Mouse (Mus musculus) limb, embryonic 14.5 days (tissue): ENCODE measurements around the gene Adssl1. TPM values are rescaled to one million over a fixed set of nuclear protein-coding genes. Genes with fewer than 3 reads are reported as not detected.

Source experiments
- ATAC-seq: fragments of 200-750 bp; cut with Nextera tagmentation; 2 replicates; pipeline ENCODE4 v1.8.0; 2017; ENCODE audit warnings: low read depth, moderate number of reproducible peaks, moderate TSS enrichment; ENCODE audit not compliant: low FRiP score
- DNase-seq: peaks from one replicate; pipeline ENCODE4 v3.0.0-alpha.2; 2015; ENCODE audit warnings: low spot score
- H3K27ac ChIP-seq: fragments of 300-500 bp; sonication (generic); replicated peaks from 2 replicates; pipeline ENCODE4 v1.5.1; 2014; ENCODE audit warnings: low read depth, mild to moderate bottlenecking, low read length, moderate library complexity, mixed read lengths
- H3K27me3 ChIP-seq: fragments of 300-500 bp; sonication (generic); 2 replicates; pipeline ENCODE4 v1.6.1; 2014; ENCODE audit warnings: low read length, mixed read lengths; ENCODE audit not compliant: control insufficient read depth, insufficient read depth
- H3K36me3 ChIP-seq: fragments of 300-500 bp; sonication (generic); 2 replicates; pipeline ENCODE4 v1.6.1; 2014; ENCODE audit warnings: mild to moderate bottlenecking, low read length, moderate library complexity, mixed read lengths; ENCODE audit not compliant: control insufficient read depth, insufficient read depth
- H3K4me1 ChIP-seq: fragments of 300-500 bp; sonication (generic); 2 replicates; pipeline ENCODE4 v1.6.1; 2014; ENCODE audit warnings: antibody characterized with exemption, low read length, mixed read lengths; ENCODE audit not compliant: control insufficient read depth, insufficient read depth
- H3K4me2 ChIP-seq: fragments of 300-500 bp; sonication (generic); replicated peaks from 2 replicates; pipeline ENCODE4 v1.6.1; 2014; ENCODE audit warnings: low read depth, mild to moderate bottlenecking, low read length, moderate library complexity; ENCODE audit not compliant: severe bottlenecking
- H3K4me3 ChIP-seq: fragments of 300-500 bp; sonication (generic); replicated peaks from 2 replicates; pipeline ENCODE4 v1.5.1; 2014; ENCODE audit warnings: low read length
- H3K9ac ChIP-seq: fragments of 300-500 bp; sonication (generic); 2 replicates; pipeline ENCODE4 v1.6.1; 2014; ENCODE audit warnings: mild to moderate bottlenecking, low read depth, low read length, moderate library complexity; ENCODE audit not compliant: severe bottlenecking
- H3K9me3 ChIP-seq: fragments of 300-500 bp; sonication (generic); 2 replicates; pipeline ENCODE4 v1.6.1; 2016; ENCODE audit warnings: low read length; ENCODE audit not compliant: control insufficient read depth
- POLR2A ChIP-seq: fragments of 200-500 bp; IDR thresholded peaks from 2 replicates; pipeline ENCODE4 v1.8.0; 2012; ENCODE audit warnings: inconsistent platforms, mild to moderate bottlenecking, moderate library complexity, borderline replicate concordance; ENCODE audit not compliant: insufficient read depth, insufficient read length; ENCODE audit errors: extremely low read depth
- WGBS: fragments of 180-500 bp; shearing (Covaris S2); extraction: QIAGEN DNeasy Blood & Tissue Kit; methylation state at CpG from one replicate; pipeline ENCODE4 v1.1.7; 2014; 5-methylcytosine and 5-hydroxymethylcytosine counted together
- polyA plus RNA-seq, 2 experiments: library from polyadenylated mRNA; depleted of rRNA in 1 of 2; stranded (reverse) in 1 of 2; unstranded in 1 of 2; fragments of >200 nt; fragmentation: Nextera tagmentation in 1 of 2; extraction: Ambion mirVana in 1 of 2; gene quantifications; 2 replicates each; pipeline versions ENCODE4 v1.2.1 to v1.2.3; 2012 to 2014

The Adssl1 gene
- polyA plus RNA-seq, 2 experiments, result 15.0 to 18.9 TPM

DNA sequence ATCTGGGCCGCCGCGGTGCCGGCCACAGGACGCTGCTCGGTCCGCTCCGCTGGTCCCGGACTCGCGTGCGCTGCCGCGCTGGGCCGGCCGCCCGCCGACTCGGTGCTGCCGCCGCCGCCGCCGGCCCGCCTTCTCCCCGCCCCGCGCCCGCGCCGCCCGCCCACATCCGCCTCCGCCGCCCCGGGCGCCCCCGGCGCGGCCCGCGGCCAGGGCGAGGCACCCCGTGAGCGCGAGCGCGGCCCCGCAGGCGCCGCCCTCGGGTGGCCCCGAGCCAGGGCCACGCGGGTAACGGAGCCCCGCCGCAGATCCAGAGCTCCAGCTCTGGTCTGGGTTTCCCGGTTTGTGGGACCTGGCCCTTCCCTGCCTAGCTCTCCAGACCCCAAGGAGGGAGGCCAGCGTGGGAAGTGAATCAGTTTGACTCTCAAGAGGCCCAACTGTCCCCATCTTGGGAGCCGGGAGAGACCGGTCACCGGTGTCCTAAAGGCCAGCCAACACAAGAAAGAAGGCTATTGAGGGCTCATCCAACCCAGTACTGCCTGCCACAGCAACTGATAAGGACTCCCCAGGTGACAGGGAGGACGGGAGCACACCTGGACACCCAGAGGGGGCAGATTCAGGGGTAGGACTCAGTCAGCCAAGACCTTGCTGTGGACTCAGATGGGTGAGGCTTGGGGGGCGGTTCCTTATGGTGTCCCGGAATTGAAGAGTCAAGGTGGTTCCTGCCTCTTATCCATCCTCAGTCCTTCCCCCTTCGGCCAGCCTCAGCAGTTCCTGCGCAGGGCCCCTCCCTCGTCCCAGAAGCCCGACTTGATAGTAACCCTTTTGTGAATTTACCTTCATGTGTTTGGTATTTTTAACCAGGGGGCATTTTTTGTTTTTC, 54.5 kb downstream of the Adssl1 start, which contains the start of gene Akt1:
Gene Akt1 (minus strand): TSS at position 753 of the 880 bp plus-strand sequence.
- H3K27me3 ChIP-seq, result peaks cover 13% of the 10 kb centered on the region
- peaks cover 31% of the 10 kb centered on the region for H3K4me1 ChIP-seq
- H3K27ac ChIP-seq, result peak within 1 kb of the TSS; percentile 93
- 1% methylated on average over 24 of the region's 70 CpGs for WGBS
- no peaks in the 10 kb centered on the region for H3K9me3 ChIP-seq
- DNase-seq, result peak; percentile 72
- TF ChIP-seq POLR2A, result no peak
- peak; percentile 42 for ATAC-seq
- peak within 1 kb of the TSS; percentile 99 for H3K9ac ChIP-seq
- peak within 1 kb of the TSS; percentile 99 for H3K4me3 ChIP-seq
- peaks cover 26% of the 10 kb centered on the region for H3K36me3 ChIP-seq
- peak within 1 kb of the TSS; percentile 94 for H3K4me2 ChIP-seq

DNA sequence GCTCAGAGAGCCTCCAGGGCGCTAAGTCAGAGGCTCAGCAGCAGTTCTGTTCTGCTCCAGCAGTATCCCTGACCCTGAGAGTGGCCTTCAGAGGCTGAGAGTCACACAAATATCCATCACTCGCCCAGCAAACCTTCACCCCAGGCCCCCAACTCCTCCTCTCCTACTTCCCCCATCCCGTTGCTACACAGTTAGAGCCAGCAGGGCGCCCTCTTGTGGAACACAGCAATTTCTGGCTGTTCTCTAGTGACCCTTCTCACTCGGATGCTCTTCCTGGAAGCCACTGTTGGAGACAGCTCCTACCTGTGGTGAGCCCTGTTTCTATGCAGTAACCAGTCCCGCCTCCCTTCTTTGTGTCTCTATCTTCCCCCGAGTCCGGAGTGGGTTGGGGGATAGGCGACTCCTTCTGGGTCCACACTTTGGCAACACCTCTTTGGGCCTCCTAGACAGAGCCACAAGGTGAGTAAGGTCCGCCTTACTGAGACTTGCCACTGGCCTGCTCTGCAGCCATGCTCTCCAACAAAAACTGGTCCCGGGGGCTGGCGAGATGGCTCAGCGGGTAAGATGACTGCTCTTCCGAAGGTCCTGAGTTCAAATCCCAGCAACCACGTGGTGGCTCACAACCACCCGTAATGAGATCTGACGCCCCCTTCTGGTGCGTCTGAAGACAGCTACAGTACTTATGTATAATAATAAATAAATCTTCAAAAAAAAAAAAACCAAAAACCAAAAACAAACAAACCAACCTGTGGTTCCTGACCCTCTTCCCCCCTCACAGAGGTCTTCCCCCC, 55.6 kb downstream of the Adssl1 start:
- Histone ChIP-seq H3K27me3 (peaks cover 24% of the 10 kb centered on the region), H3K4me1 (peaks cover 33% of the 10 kb centered on the region), H3K27ac (peak overlapping the region; percentile 72), H3K9me3 (no peaks in the 10 kb centered on the region), H3K4me3 (peak overlapping the region; percentile 99), H3K36me3 (peaks cover 16% of the 10 kb centered on the region), H3K4me2 (peak overlapping the region; percentile 94), H3K9ac (no peak overlapping the region; the same call in 1 of the 2 replicates)
- TF ChIP-seq POLR2A, result no peak
- WGBS, result 15% methylated on average over 18 of the region's 18 CpGs
- DNase-seq, result peak; percentile 90
- peak; percentile 51 for ATAC-seq

DNA sequence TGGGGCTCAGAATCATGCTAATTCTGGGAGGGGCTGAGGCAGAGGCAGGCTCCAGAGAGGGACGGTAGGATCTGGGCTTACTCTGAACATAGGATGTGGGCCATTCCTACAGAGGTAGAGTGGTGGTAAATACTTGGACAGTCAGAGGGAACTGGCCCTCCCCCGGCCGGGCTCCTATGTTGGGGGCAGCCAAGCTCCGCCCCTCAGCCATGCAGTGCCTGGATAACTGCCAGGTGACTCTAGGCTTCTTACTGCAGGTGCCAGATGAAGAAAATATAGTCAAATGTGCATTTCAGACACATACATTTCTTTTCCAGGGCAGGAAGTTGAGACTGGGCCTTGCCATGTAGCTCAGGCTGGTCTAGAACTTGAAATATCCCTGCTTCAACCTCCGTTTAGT, 57.2 kb downstream of the Adssl1 start:
- peaks cover 20% of the 10 kb centered on the region for H3K4me1 ChIP-seq
- ATAC-seq, result no peak
- 45% methylated on average over 5 of the region's 5 CpGs for WGBS

DNA sequence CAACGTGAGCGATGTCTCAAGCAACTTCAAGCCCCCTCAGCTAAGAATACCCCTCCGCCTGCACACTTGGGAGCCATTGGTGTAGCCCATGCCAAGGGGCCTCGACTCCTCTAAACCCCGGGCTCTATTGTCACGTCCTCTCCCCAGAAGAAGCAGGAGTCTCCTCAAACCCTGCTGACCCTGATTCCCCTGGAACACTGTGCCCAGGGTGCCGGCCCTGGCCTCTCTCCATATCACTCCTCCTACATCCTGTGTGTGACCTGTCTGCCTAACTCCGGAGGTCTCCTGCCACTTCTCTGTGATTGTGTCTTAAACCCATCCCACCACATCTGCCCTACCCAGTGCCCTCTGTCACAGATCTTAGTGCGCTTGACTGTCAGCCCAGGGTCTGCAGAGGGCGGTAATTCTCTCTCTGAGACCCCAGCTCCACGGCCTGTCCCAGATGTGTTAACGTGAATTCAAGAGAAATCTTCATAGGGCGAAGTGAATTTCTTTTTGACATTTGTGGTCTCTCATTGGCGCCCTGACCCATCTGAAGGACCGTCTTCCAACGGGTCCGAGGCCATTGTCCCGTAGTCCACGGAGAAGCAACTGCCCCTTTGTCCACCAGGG, 58.2 kb downstream of the Adssl1 start:
- 26% methylated on average over 19 of the region's 19 CpGs for WGBS
- Histone ChIP-seq H3K4me1 (peaks cover 10% of the 10 kb centered on the region), H3K36me3 (no peaks in the 10 kb centered on the region), H3K27ac (no peak overlapping the region), H3K4me3 (peak overlapping the region; percentile 53), H3K9ac (peak overlapping the region; percentile 56), H3K27me3 (peaks cover 33% of the 10 kb centered on the region), H3K9me3 (no peaks in the 10 kb centered on the region), H3K4me2 (peak overlapping the region; percentile 96)
- DNase-seq, result no peak
- no peak for ATAC-seq
- TF ChIP-seq POLR2A, result no peak

More for the DNA sequence above, 57.2 kb downstream of the Adssl1 start:
- H3K27me3 ChIP-seq, result peaks cover 33% of the 10 kb centered on the region
- H3K9me3 ChIP-seq, result no peaks in the 10 kb centered on the region
- peak; percentile 12 for DNase-seq
- H3K9ac ChIP-seq, result no peak overlapping the region
- no peak overlapping the region for H3K4me2 ChIP-seq
- H3K36me3 ChIP-seq, result no peaks in the 10 kb centered on the region
- no peak for TF ChIP-seq POLR2A
- H3K27ac ChIP-seq, result no peak overlapping the region
- H3K4me3 ChIP-seq, result no peak overlapping the region
